Mouse (Mus musculus) C2C12 (cell line): ENCODE measurements around the gene Tbata.

ENCODE experiments used
- CTCF ChIP-seq: IDR thresholded peaks from one replicate; pipeline ENCODE4 v1.5.1; 2011; ENCODE audit not compliant: control insufficient read depth, insufficient read depth, insufficient read length
- FOSL1 ChIP-seq: IDR thresholded peaks from one replicate; pipeline ENCODE4 v1.8.0; 2011; ENCODE audit warnings: mild to moderate bottlenecking, low read length; ENCODE audit not compliant: poor library complexity, insufficient read depth, severe bottlenecking
- MYOD1 ChIP-seq: IDR thresholded peaks from one replicate; pipeline ENCODE4 v1.6.1; 2011; ENCODE audit warnings: low read depth; ENCODE audit not compliant: control insufficient read depth, insufficient read length

- TF ChIP-seq CTCF (no peak), MYOD1 (no peak), FOSL1 (no peak)
Measured at GRCm38 (mm10) chr10:61177751-61178150, 6.0 kb downstream of the Tbata start.
